30 mouse cellular contexts compared by ENCODE assay signal in genomic region chr15:25850552-25850951, GRCm38 (mm10). TPM values are rescaled to one million over a fixed set of nuclear protein-coding genes. Genes with fewer than 3 reads are reported as not detected.
A peak's percentile ranks its signal among the peaks of the same experiment; 100 is the strongest.
DNase-seq lines count a peak whose midpoint lies in the region; ATAC-seq and TF ChIP-seq lines count a peak whose summit lies in the region.
"Had no signal": no experiment of that assay in that cellular context is flagged by ENCODE, and none has a peak within 500 bp of the region (broad histone marks: within the 10 kb centered on the region; RNA-seq: fewer than 3 reads in every experiment).

No protein-coding gene starts in this region.

- TF ChIP-seq CTCF in lung, postnatal 0 days (IDR thresholded peaks at IDR 0.05) = no peak

- H3K9me3 ChIP-seq in lung, postnatal 0 days (ENCODE audit: low read length) = no peaks in the 10 kb centered on the region
- H3K9me3 ChIP-seq: forebrain, embryonic 13.5 days; hindbrain, embryonic 12.5 days; intestine, embryonic 15.5 days; midbrain, embryonic 12.5 days; neural tube, embryonic 13.5 days had no signal

- peak; percentile 46 for DNase-seq in ES-CJ7 (ENCODE audit: low read depth, low spot score)
- DNase-seq in lung, adult 18-20 months = peak; percentile 76 to 83
- DNase-seq in lung, postnatal 0 days (ENCODE audit: low spot score) = peak; percentile 93
- peak; percentile 62 to 88 for DNase-seq in lung, postnatal 4 days
- DNase-seq in heart, adult 11 months = no peak
- DNase-seq in urinary bladder, adult 18-20 months (ENCODE audit: low spot score in 2 of 2) = no peak
- DNase-seq: adrenal gland, postnatal 14 days; cerebellum, adult 2 months; cerebellum, postnatal 25 days; gastrocnemius, postnatal 25 days; heart, adult 18-20 months; heart, postnatal 36 days; kidney, adult 9 months; kidney, postnatal 10 days; layer of hippocampus, adult 9-11 months; liver; right cerebral cortex, postnatal 4 days; thymus, adult 2 months; thymus, postnatal 36 days had no signal

- no peak overlapping the region for H3K4me3 ChIP-seq in lung, postnatal 0 days (ENCODE audit: low read depth, low read length)
- H3K4me3 ChIP-seq: forebrain, embryonic 13.5 days; hindbrain, embryonic 12.5 days; intestine, embryonic 15.5 days; midbrain, embryonic 12.5 days; neural tube, embryonic 13.5 days had no signal

- no peak overlapping the region for H3K4me2 ChIP-seq in lung, postnatal 0 days (replicated peaks; ENCODE audit: low read depth, low read length)
- H3K4me2 ChIP-seq: forebrain, embryonic 13.5 days; heart, embryonic 11.5 days; hindbrain, embryonic 12.5 days; intestine, embryonic 15.5 days; midbrain, embryonic 12.5 days; neural tube, embryonic 13.5 days had no signal

- WGBS in lung, postnatal 0 days = 41% methylated on average over 11 of the region's 11 CpGs

- H3K27ac ChIP-seq in lung, postnatal 0 days (ENCODE audit: low read length) = no peak overlapping the region; the same call in 1 of the 2 replicates
- H3K27ac ChIP-seq: forebrain, embryonic 13.5 days; hindbrain, embryonic 12.5 days; hindbrain, postnatal 0 days; intestine, embryonic 15.5 days; liver, embryonic 14.5 days; midbrain, embryonic 12.5 days; neural tube, embryonic 13.5 days had no signal

- H3K27me3 ChIP-seq in lung, postnatal 0 days (replicated peaks; ENCODE audit: insufficient read depth, low read length) = no peaks in the 10 kb centered on the region
- H3K27me3 ChIP-seq: forebrain, embryonic 13.5 days; hindbrain, embryonic 12.5 days; intestine, embryonic 15.5 days; midbrain, embryonic 12.5 days; neural tube, embryonic 13.5 days had no signal

- H3K4me1 ChIP-seq in lung, postnatal 0 days (ENCODE audit: insufficient read depth, low read depth, low read length) = no peaks in the 10 kb centered on the region
- H3K4me1 ChIP-seq: forebrain, embryonic 13.5 days; intestine, embryonic 15.5 days; midbrain, embryonic 12.5 days; neural tube, embryonic 13.5 days had no signal

- no peak overlapping the region for H3K9ac ChIP-seq in lung, postnatal 0 days (replicated peaks; ENCODE audit: low read depth)
- H3K9ac ChIP-seq: forebrain, embryonic 13.5 days; hindbrain, embryonic 12.5 days; intestine, embryonic 15.5 days; liver, embryonic 14.5 days; midbrain, embryonic 12.5 days; neural tube, embryonic 13.5 days had no signal

- ATAC-seq in lung, postnatal 0 days = peak; percentile 97
- no peak for ATAC-seq in cerebellum, adult (ENCODE audit: insufficient number of reproducible peaks, low FRiP score, low TSS enrichment)
- ATAC-seq: CD4-positive, CD25-positive, alpha-beta regulatory T cell, adult 4 months; forebrain, embryonic 13.5 days; hindbrain, postnatal 0 days; intestine, embryonic 15.5 days had no signal

- TF ChIP-seq EP300 in lung, postnatal 0 days (IDR thresholded peaks at IDR 0.05) = peak; percentile 99

- H3K36me3 ChIP-seq in lung, postnatal 0 days (ENCODE audit: insufficient read depth, low read length) = no peaks in the 10 kb centered on the region
- H3K36me3 ChIP-seq: G1E; hindbrain, embryonic 12.5 days; intestine, embryonic 15.5 days; midbrain, embryonic 12.5 days; neural tube, embryonic 13.5 days had no signal

RNA-seq across cellular contexts. Expression of gene Retreg1, which starts 7.6 kb away (rescaled TPM):
- polyA plus RNA-seq in lung, postnatal 0 days (2015; fragmentation: Nextera tagmentation; extraction: Ambion mirVana) = 36.2 and 36.8 TPM in 2 replicates
- polyA plus RNA-seq: G1E had no signal

Comparison
In these comparisons a context has a peak if more than half of its experiments do, and no peak if none do; other contexts are left out.
1. DNase-seq: peak in ES-CJ7 (single experiment), lung, adult 18-20 months (2 of 2), lung, postnatal 0 days (single experiment) and lung, postnatal 4 days (2 of 2); none in heart, adult 11 months (single experiment) and urinary bladder, adult 18-20 months (0 of 2).